Mouse (Mus musculus) urinary bladder, postnatal 10 days (tissue): ENCODE measurements around the gene Lim2.

Source experiments
- DNase-seq: peaks from one replicate; pipeline ENCODE4 v3.0.0; 2022; ENCODE audit warnings: low spot score

The Lim2 gene

DNA sequence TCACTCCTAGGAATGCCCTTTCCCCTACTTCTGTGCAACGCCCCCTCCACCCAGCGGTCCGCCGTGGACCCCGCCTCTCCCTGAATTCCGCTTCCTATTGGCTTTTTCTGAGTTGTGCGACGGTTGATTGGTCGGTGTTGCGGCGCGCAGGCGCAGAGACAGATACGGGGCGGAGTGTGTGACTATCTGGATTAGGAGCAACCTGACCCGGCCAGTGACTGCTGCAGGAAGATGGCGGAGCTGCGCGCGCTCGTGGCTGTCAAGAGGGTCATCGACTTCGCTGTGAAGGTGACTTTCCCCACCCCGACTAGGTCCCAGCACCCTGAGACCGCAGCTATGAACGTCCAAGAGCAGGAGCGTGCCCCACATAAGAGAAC lies 16.4 kb downstream of the Lim2 start, which contains the start of the genes Etfb and Gm45233:
Etfb (plus strand) TSS at position 167 of the 377 bp plus-strand sequence.
Gm45233 (plus strand) TSS at position 212 of the 377 bp plus-strand sequence.
- DNase-seq = peak; percentile 75

DNA sequence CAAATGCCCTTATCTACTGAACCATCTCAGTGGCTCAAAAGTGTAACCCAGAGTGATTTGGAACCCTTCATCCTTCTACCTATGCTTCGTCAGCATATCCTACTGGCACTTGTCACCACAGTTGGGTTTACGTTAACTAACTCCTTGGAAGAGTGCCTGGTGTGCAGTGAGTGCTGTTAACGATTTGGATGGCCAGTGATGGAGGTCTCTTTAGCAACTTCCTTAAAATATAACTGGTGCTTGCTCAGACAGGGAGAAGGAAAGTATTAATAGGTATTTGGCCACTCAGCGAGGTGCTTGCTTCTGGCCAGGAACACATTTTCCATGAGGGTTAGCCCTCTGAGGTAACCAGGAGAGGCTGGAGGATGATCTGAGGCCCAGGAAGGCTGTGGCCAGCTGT lies 20.3 kb downstream of the Lim2 start:
- no peak for DNase-seq

GRCm38 (mm10) chr7:43448246-43448645 lies 20.8 kb downstream of the Lim2 start:
- DNase-seq = no peak

GRCm38 (mm10) chr7:43449811-43450210 lies 22.3 kb downstream of the Lim2 start:
- DNase-seq = no peak

DNA sequence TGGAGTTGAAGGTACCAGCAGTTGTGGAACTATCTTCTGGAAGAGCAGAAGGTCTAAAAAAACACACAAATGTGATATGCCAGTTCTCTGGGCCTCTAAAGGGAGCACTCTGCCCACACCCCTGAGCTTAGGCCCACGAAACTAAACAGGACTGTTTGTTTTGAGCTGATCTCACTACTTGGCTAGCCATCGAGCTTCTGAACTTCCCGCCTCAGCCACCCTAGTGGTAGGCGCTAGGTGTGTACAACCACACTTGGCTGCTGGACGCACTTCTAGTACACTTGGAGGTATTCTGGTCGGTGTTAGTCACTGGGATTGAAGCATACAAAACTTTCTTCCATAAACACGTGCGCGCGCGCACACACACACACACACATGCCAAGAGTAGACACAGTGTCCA lies 24.3 kb downstream of the Lim2 start:
- DNase-seq = no peak

- DNase-seq = no peak
Observed at GRCm38 (mm10) chr7:43452609-43453008, 25.1 kb downstream of the Lim2 start.

DNA sequence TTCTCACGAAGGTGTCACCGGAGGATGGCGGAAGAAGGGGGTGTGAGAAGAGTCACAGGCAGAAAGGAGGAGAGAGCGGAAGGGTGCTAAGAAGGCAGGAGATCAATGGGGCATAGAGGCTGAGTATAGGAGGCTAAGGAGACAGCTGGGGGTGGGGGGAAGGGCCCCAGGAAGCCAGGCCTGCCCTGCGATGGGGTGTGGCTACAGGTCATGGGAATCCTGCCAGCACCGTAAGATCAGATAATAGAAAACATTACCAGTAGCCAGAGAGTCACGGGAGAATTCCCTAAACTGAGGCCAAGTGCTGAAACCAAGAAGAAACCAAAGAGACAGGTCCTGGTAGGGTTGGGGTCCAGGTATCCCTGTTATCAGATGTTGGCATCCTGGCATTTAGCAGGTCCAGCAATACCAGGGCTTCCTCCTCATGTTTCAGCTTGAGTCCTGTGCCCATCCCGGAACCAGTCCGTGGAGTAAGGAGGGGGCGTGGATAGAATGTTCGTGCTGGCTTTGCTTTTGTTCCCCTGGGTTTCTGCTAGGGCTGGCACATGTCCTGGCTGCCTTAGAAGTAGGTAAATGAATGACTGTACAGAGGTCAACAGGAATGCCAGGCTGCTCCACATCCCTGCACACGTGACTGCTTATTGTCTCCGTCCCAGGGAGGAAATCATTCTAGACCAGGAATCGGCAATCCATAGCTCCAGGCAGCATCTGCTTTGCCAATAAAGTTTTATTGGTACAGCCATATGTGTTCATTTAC lies 26.3 kb downstream of the Lim2 start:
- DNase-seq = no peak

DNA sequence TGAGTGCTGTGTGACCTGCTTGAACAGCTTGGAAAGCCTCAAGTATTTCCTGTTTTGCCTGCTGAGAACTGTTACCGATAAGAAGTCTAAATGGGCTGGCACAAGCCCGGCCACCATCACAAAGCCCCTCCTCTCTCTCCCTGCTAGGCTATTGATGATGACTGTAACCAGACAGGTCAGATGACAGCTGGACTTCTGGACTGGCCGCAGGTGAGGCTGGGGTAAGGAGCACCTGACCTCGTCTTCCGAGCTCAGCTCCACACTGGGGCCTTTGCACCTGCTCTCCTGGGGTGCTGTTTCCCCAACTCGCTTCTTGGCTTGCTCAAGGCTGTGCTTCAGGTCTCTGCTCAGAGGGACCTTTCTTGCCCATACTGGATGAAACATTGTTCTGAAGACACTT lies 26.9 kb downstream of the Lim2 start:
- no peak for DNase-seq

- no peak for DNase-seq
Observed at GRCm38 (mm10) chr7:43462851-43463250, 35.4 kb downstream of the Lim2 start, which contains the start of gene Vsig10l. Vsig10l (plus strand) TSS chr7:43463151.

DNA sequence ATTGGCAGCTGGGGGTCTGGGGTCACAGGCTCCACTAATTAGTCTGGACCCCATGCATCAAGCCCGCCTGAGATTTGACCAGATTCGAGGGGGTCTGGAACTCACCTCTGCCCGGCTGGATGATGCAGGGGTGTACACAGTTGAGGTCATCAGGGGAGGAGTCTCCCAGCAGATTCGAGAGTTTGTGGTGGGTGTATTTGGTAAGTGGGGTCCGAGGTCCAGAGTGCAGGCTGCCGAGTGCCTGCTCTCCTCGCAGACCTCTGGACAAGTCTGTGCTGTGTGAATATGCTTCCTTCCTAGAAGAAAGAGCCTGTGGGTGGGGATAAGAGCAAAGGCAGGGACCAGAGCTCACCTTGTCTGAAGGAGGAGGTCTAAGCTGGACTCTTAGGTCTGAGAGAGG lies 36.5 kb downstream of the Lim2 start:
- DNase-seq = no peak

GRCm38 (mm10) chr7:43464864-43465343 lies 37.4 kb downstream of the Lim2 start:
- no peak for DNase-seq

- peak; percentile 43 for DNase-seq
Observed at GRCm38 (mm10) chr7:43465344-43466098, 38.1 kb downstream of the Lim2 start.

DNA sequence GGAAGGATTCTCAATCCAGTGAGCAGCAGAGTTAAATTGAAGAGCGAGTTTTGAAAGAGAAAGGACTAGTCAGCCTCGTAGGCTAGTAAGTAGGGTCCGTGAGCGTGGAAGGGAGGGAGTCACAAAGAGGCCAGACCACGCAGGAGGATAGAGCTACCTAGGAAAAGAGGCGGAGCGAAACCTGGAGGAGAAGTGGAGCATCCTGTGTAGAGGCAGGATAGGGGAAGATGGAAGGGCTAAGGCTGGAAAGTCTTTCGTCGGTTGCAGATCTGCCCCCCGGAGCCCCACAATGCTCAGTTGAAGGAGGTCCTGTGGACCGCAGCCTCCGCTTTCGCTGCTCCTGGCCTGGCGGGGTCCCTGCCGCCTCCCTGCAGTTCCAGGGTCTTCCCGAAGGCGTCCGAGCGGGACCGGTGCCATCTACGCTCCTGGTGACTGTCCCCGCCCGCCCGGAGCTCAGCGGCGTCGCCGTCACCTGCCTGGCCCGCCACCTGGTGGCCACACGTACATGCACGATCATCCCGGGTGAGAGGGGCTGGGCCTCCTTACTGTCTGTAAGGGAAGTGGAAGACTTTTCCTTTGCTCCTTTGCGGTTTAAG lies 38.7 kb downstream of the Lim2 start:
- peak; percentile 49 for DNase-seq

GRCm38 (mm10) chr7:43470373-43470772 lies 42.9 kb downstream of the Lim2 start:
- DNase-seq = no peak

DNA sequence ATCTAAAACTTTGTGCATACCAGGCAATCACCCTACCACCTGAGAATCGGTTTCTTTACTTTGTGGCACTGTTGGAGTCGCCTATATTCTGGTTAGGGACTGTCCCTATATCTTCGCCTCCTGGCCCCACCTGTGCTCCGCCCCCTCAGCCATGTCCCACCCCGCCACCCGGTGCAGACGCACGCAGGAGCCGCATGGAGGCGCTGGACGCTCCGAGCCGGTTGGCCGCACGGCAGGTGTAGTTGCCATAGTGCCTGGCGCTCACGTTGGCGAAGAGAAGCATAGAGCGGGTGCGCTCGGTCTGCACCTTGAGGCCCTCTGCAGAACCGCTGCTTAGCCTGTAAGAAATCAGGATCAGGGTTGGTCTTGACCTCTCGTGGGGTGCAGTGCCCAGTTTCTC lies 48.2 kb downstream of the Lim2 start:
- no peak for DNase-seq

DNA sequence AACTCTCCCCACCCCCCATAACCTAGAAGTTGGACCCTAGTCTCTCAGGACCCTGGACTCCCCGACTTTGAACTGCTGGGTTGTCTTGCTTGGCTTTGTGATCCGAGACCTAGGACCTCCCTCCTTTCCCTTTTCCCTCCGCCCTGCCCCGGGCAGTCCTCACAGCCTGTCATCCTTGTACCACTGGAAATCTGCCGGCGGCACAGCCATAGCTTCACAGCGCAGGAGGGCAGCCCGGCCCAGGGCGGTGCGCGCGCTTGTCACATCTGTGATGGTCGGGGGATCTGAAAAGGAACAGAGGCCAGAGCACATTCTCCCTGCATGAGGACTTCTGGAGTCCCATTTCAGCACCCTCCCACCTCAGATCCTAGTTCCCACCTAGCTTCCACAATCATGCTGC lies 48.9 kb downstream of the Lim2 start:
- DNase-seq = no peak

- no peak for DNase-seq
Observed at GRCm38 (mm10) chr7:43481191-43481590, 53.7 kb downstream of the Lim2 start.

DNA sequence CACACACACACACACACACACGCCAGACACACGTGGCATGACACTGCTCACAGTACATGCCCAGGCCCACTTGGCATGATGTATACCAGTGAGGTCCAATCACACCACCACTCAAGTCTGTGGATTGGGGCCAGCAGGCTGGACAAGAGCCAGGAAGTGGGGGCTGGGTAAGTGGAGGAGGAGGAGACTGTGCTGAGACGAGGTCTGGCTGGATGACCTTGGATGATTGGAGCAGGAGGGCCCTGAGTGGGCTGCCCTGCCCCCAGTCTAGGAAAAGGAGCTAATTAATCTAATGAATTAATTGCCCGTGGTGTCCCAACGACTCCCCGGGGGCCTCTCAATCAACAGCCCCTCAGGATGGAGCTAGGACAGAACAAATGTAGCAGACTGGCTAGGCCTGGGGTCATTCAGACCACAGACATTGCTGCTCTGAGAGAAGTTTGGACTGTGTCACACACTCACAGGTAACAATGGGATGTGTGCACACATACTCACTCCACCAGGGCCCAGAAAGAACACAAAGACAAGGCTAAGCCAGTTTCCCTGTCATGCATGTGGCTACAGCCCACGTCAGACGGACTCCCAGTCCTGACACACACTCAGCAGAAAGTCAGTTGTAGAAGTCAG lies 54.7 kb downstream of the Lim2 start:
- no peak for DNase-seq

GRCm38 (mm10) chr7:43483236-43483635 lies 55.8 kb downstream of the Lim2 start:
- DNase-seq = no peak
